Mouse (Mus musculus): ENCODE data around the gene Frmd4a.

DNA sequence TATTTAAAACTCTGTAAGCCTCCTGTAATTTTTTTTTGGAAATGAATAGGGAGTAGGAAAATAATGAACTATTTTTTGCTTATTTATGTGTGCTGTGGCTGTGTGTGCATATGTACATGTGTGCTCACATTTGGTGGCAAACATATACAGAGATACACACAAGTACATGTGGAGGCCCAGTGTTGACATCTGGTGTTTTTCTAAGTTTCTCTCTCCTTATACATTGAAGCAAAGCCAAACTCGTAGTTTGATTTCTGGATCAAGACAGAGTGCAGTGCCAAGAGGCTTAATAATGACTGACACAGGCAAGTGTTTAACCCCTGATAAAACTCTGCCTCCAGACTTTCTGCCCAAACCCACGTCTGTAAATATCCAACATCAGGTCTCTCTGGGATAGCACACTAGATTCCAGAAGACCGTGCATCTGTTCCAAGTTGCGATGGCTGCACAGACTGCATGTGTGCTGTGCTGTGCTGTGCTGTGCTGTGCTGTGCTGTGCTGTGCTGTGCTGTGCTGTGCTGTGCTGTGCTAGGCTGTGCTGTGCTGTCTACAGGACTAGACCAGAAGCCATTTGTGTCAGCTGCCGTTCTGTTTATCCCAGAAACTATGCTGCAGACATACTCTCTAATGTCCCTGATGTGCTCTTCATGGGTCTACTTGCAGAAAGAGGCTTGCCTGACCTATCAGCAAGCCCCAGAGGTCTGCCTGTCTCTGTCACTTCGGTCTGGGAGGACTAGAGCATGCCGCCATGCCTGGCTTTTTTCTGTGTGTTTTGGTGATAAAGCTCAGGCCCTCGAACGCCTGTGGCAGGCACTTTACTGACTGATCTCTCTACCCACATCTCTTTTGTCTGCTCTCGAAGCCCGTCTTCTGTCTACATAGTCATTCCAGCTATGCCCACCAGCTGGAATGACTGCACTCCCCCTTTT is 437.8 kb downstream of the Frmd4a start:
- TF ChIP-seq POLR2A (IDR thresholded peaks at IDR 0.05; ENCODE audit: low read depth, low read length) = no peak
- no peak for TF ChIP-seq CTCF (IDR thresholded peaks at IDR 0.05; ENCODE audit: extremely low read depth, insufficient read length, insufficient replicate concordance, low read depth, low read length)
